Mouse (Mus musculus): Measurements from ENCODE around the gene Hcn2.

DNA sequence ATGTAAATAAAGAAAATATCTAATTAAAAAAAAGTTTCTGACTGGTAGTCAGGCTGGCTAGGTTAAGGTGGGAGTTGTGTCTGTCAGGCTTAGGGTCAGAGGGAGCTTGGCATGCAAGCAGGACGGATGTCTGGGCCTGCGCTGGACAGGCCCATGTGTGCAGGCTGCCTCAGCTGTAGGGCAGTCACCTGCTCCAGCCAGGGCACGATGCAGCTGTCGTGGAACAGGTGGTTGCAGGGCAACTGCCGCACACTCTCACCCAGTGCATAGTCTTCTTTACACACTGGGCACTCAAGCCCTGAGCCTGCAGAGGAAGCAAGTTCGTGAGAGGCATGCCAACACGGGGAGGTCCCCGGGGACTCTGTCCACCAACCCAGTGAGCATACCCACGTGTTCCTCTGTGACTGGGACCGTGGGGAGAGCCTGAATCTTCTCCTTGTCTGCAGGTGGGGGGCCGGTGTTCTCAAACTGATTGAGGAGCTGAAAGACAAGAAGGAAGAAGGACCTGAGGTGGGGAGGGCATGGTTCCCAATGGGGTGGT, 44.2 kb downstream of the Hcn2 start:
- TF ChIP-seq EP300 (IDR thresholded peaks at IDR 0.05; ENCODE audit: low read depth) = no peak
- TF ChIP-seq CTCF (IDR thresholded peaks at IDR 0.05; ENCODE audit: low read depth) = no peak
